Mouse (Mus musculus): ENCODE measurements around the gene Dnaaf5. TPM values are rescaled to one million over a fixed set of nuclear protein-coding genes. Genes with fewer than 3 reads are reported as not detected.

The Dnaaf5 gene
- polyA plus RNA-seq, 1 experiment from 2014 or later: 3.9 TPM

DNA sequence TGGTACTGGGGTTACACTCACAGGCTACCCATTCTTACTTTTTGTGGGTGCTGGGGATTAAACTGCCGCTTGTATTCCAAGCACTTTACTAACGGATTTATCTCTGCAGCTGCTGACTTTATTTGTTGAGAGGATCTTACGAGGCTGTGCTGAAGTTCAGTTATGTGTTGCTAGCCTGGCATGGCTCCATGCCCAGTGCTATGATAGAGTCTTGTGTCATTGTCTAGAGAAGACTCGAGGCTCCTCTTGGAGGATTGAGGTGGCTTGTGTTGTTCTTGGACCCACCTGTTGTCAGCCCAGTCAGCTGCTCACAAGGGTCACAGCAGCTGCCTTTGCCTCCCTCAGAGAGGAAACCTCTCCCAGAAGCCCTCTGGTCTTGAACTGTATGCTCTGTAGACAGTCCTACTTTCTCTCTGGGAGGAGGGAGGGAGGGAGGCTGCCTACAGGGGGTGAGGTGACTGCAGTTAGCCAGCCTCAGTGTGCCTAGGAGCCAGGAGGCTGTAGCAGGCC, 70.0 kb downstream of the Dnaaf5 start:
- H3K4me2 ChIP-seq (replicated peaks): no peak overlapping the region
- ATAC-seq: no peak
- no peaks in the 10 kb centered on the region for H3K27me3 ChIP-seq
- H3K9ac ChIP-seq (replicated peaks): no peak overlapping the region
- WGBS: 88% methylated on average over 4 of the region's 4 CpGs
- H3K4me3 ChIP-seq (replicated peaks): no peak overlapping the region
- peaks cover 70% of the 10 kb centered on the region for H3K36me3 ChIP-seq
- H3K9me3 ChIP-seq: no peaks in the 10 kb centered on the region
- no peaks in the 10 kb centered on the region for H3K4me1 ChIP-seq (replicated peaks)
- H3K27ac ChIP-seq: no peak overlapping the region

DNA sequence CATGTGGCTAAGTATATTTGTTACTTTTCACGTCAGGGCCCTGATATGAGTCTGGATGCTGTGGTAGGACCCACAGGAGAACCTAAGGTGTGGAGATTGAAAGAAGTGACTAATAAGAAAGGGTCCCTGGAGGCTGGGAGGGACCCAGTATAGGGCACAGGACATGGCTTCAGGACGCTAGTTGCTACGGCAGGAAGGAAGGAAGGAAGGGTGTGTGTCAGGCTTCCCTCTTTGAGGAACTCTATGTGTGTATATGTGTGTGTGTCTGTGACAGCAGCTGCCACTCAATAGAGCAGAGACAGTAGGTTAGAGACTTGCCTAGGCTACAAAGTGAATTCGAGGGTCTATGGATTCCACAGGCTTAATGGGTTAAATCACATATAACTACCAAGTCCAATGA, 70.6 kb downstream of the Dnaaf5 start:
- Histone ChIP-seq H3K9ac (replicated peaks) (no peak overlapping the region), H3K4me1 (replicated peaks) (no peaks in the 10 kb centered on the region), H3K9me3 (no peaks in the 10 kb centered on the region), H3K36me3 (peaks cover 70% of the 10 kb centered on the region), H3K27ac (no peak overlapping the region), H3K27me3 (no peaks in the 10 kb centered on the region), H3K4me3 (replicated peaks) (no peak overlapping the region), H3K4me2 (replicated peaks) (no peak overlapping the region)
- no peak for ATAC-seq
- 93% methylated on average over 4 of the region's 4 CpGs for WGBS

DNA sequence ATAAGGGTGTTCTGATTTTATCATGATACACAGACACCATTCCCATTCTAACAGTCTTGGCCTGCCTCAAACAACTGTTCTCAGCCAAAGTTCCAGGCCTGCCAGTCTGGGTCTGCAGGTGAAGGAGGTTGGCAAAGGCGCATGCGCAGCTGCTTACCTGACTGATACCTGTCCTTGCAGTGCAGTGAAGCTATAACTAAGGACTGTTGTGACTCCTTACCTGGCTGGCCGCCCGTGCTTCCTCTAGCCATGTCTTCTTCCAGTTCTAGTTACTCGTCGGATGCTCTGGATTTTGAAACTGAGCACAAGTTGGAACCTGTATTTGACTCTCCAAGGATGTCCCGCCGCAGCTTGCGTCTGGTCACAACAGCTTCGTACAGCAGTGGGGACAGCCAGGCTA, 73.3 kb downstream of the Dnaaf5 start:
- Histone ChIP-seq H3K9ac (replicated peaks) (no peak overlapping the region), H3K4me3 (replicated peaks) (no peak overlapping the region), H3K9me3 (no peaks in the 10 kb centered on the region), H3K27ac (no peak overlapping the region), H3K4me1 (replicated peaks) (no peaks in the 10 kb centered on the region), H3K4me2 (replicated peaks) (no peak overlapping the region), H3K36me3 (peaks cover 81% of the 10 kb centered on the region), H3K27me3 (no peaks in the 10 kb centered on the region)
- no peak for ATAC-seq
- 94% methylated on average over 10 of the region's 10 CpGs for WGBS

DNA sequence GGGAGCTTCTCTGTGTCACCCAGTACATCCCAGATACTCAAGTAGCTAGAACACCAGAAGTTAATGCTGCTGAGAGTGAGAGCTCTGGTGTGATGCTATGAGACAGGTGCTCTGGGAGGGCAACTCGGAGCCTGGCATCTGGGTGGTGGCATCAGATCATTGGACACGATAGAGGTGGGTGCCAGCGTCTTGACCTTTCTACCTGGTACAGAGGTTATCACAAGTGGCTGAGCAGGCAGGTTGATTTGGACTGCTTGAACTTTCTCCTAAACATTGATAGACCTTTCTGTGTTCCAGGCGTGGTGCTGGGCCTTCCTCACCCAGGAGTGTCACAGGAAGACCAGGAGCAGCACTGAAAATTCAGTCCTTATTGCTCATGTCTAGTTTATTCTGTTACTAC, 77.2 kb downstream of the Dnaaf5 start:
- Histone ChIP-seq H3K36me3 (peaks cover 90% of the 10 kb centered on the region), H3K9ac (replicated peaks) (no peak overlapping the region), H3K4me1 (replicated peaks) (no peaks in the 10 kb centered on the region), H3K4me3 (replicated peaks) (no peak overlapping the region), H3K9me3 (no peaks in the 10 kb centered on the region), H3K27ac (no peak overlapping the region), H3K4me2 (replicated peaks) (no peak overlapping the region), H3K27me3 (no peaks in the 10 kb centered on the region)
- 94% methylated on average over 4 of the region's 4 CpGs for WGBS
- no peak for ATAC-seq

DNA sequence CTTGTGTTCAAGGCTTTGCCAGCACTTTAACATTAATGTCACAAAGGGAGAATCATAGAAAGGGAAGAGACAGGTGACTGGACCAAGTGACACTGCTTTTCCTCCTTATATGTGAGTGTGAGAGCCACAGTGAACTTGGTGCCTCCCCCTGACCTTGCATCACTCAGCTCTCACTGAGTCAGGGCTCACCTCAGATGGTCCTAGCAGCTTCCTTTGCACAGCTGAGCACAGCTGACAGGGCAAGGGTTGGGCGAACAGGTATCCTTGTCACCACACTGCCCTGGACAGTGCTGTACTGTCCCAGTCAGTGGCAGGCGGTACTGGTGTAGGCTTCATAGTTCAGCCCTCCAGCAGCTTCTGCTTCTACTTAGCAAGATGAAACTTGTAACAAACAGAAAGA, 77.6 kb downstream of the Dnaaf5 start:
- H3K27me3 ChIP-seq: no peaks in the 10 kb centered on the region
- no peaks in the 10 kb centered on the region for H3K9me3 ChIP-seq
- 94% methylated on average over 2 of the region's 2 CpGs for WGBS
- no peak overlapping the region for H3K4me2 ChIP-seq (replicated peaks)
- ATAC-seq: no peak
- peaks cover 91% of the 10 kb centered on the region for H3K36me3 ChIP-seq
- H3K9ac ChIP-seq (replicated peaks): no peak overlapping the region
- no peaks in the 10 kb centered on the region for H3K4me1 ChIP-seq (replicated peaks)
- no peak overlapping the region for H3K4me3 ChIP-seq (replicated peaks)
- H3K27ac ChIP-seq: no peak overlapping the region

DNA sequence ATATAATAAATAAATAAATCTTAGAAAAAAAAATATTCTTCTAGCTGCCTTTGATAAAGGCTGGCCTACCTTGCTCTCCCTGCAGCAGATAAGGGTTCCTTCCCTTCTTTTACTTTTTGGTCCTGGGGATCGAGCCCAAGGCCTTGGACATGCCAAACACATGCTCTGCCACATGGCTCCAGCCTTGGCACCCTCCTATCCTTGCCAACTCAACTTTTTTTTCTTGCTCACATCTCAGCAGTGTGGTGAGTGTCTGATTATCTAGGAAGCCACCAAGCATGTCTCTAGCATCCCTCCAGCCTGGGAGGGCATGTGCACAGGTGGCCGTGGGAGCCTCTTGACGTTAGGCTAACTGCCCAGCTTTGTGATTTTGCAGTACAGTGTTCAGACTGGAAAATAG, 78.3 kb downstream of the Dnaaf5 start:
- peaks cover 90% of the 10 kb centered on the region for H3K36me3 ChIP-seq

DNA sequence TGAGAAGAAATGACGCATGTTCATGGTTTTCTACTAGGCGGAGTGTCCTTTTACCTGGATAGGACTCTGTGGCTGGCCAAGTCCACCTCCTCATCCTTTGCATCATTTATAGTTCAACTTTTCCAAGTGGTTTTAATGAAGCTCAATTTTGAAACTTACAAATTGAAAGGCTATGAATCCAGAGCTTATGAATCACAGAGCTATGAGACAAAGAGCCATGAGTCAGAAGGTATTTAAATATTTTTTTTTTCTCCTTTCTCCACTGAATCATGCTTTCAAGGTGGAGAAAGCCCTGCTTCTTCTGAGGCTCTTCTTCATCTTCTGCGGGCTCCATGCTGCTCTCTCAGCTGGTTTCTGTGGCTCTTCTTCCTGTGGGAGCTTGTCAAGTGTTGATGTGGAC, 79.7 kb downstream of the Dnaaf5 start:
- 95% methylated on average over 3 of the region's 3 CpGs for WGBS
- no peaks in the 10 kb centered on the region for H3K9me3 ChIP-seq
- H3K36me3 ChIP-seq: peaks cover 90% of the 10 kb centered on the region
- no peak overlapping the region for H3K4me3 ChIP-seq (replicated peaks)
- no peak for ATAC-seq
- H3K4me1 ChIP-seq (replicated peaks): no peaks in the 10 kb centered on the region
- no peaks in the 10 kb centered on the region for H3K27me3 ChIP-seq
- no peak overlapping the region for H3K9ac ChIP-seq (replicated peaks)
- H3K4me2 ChIP-seq (replicated peaks): no peak overlapping the region
- no peak overlapping the region for H3K27ac ChIP-seq

More for the DNA sequence above, 78.3 kb downstream of the Dnaaf5 start:
- no peaks in the 10 kb centered on the region for H3K9me3 ChIP-seq
- H3K9ac ChIP-seq (replicated peaks): no peak overlapping the region
- no peak overlapping the region for H3K27ac ChIP-seq
- ATAC-seq: no peak
- H3K27me3 ChIP-seq: no peaks in the 10 kb centered on the region
- 95% methylated on average over 3 of the region's 3 CpGs for WGBS
- no peaks in the 10 kb centered on the region for H3K4me1 ChIP-seq (replicated peaks)
- no peak overlapping the region for H3K4me3 ChIP-seq (replicated peaks)
- no peak overlapping the region for H3K4me2 ChIP-seq (replicated peaks)

DNA sequence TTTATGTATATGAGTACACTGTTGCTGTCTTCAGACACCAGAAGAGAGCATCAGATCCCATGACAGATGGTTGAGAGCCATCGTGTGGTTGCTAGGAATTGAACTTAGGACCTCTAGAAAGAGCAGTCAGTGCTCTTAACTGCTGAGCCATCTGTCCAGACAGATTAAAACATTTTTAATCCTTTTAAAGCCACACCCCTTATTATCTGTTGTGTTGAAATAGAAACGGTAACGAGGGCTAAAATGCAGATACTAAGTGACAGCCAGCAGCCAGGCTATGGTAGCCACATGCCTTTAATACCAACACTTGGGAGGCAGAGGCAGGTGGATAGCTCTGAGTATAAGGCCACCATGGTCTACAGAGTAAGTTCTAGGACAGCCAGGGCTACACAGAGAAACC, 82.1 kb downstream of the Dnaaf5 start:
- H3K4me1 ChIP-seq (replicated peaks): no peaks in the 10 kb centered on the region
- H3K36me3 ChIP-seq: peaks cover 90% of the 10 kb centered on the region
- H3K4me2 ChIP-seq (replicated peaks): no peak overlapping the region
- H3K4me3 ChIP-seq (replicated peaks): no peak overlapping the region
- WGBS: 76% methylated on average over 3 of the region's 3 CpGs
- H3K9me3 ChIP-seq: no peaks in the 10 kb centered on the region
- no peak overlapping the region for H3K27ac ChIP-seq
- no peak for ATAC-seq
- no peak overlapping the region for H3K9ac ChIP-seq (replicated peaks)
- H3K27me3 ChIP-seq: no peaks in the 10 kb centered on the region

DNA sequence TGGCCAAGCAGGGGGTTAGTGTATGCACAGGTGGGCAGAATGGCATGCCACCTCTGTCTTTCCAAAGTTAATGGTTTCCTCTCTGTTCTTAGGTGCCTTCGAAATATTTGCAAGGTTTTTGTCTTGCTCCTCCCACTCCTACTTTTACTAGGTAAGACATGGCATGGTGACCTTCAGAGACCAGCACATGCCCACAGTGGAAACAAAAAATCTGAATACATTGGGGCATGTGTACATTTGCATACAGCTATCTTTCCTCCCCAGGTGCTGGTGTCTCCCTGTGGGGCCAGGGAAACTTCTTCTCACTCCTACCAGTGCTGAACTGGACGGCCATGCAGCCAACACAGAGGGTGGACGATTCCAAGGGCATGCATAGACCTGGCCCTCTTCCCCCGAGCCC, 84.4 kb downstream of the Dnaaf5 start:
- H3K9ac ChIP-seq (replicated peaks): no peak overlapping the region
- H3K27ac ChIP-seq: no peak overlapping the region
- no peaks in the 10 kb centered on the region for H3K27me3 ChIP-seq
- no peaks in the 10 kb centered on the region for H3K4me1 ChIP-seq (replicated peaks)
- no peaks in the 10 kb centered on the region for H3K9me3 ChIP-seq
- 94% methylated on average over 4 of the region's 4 CpGs for WGBS
- H3K4me3 ChIP-seq (replicated peaks): no peak overlapping the region
- ATAC-seq: no peak
- peaks cover 95% of the 10 kb centered on the region for H3K36me3 ChIP-seq
- H3K4me2 ChIP-seq (replicated peaks): no peak overlapping the region

Other genes with a start within 250 kb of the Dnaaf5 start
- gene Pdgfa, start 152.9 kb upstream of the Dnaaf5 start, polyA plus RNA-seq (2015; fragmentation: Nextera tagmentation; extraction: Ambion mirVana): 7.5 and 8.3 TPM in 2 replicates
- 139 and 148 TPM in 2 replicates for gene Prkar1b, start 222 bp upstream of the Dnaaf5 start, polyA plus RNA-seq (2015; fragmentation: Nextera tagmentation; extraction: Ambion mirVana)
- gene Sun1, start 50.4 kb downstream of the Dnaaf5 start, polyA plus RNA-seq (2015; fragmentation: Nextera tagmentation; extraction: Ambion mirVana): 45.9 and 49.1 TPM in 2 replicates
- gene Get4, start 102.1 kb downstream of the Dnaaf5 start, polyA plus RNA-seq (2015; fragmentation: Nextera tagmentation; extraction: Ambion mirVana): 112 and 116 TPM in 2 replicates
- gene Adap1, start 175.4 kb downstream of the Dnaaf5 start, polyA plus RNA-seq (2015; fragmentation: Nextera tagmentation; extraction: Ambion mirVana): 13.8 and 14.5 TPM in 2 replicates
- gene Cox19, start 201.2 kb downstream of the Dnaaf5 start, polyA plus RNA-seq (2015; fragmentation: Nextera tagmentation; extraction: Ambion mirVana): 120 and 131 TPM in 2 replicates
- not detected in 2 replicates for gene Cyp2w1, start 202.4 kb downstream of the Dnaaf5 start, polyA plus RNA-seq (2015; fragmentation: Nextera tagmentation; extraction: Ambion mirVana)
- gene Gpr146, start 227.5 kb downstream of the Dnaaf5 start, polyA plus RNA-seq (2015; fragmentation: Nextera tagmentation; extraction: Ambion mirVana): 1.7 TPM in 2 replicates

Measured in midbrain, embryonic 13.5 days (tissue).